Mouse (Mus musculus) right cerebral cortex, adult 18-20 months (tissue): Measurements from ENCODE around the gene Zswim4.

Source experiments
- DNase-seq: peaks from one replicate; pipeline ENCODE4 v3.0.0; 2022; ENCODE audit warnings: mixed read lengths

The Zswim4 gene

GRCm38 (mm10) chr8:84180530-84181190 lies 56.2 kb downstream of the Zswim4 start:
- DNase-seq: no peak

- no peak for DNase-seq
Observed at GRCm38 (mm10) chr8:84179946-84180345, 56.9 kb downstream of the Zswim4 start.

- DNase-seq: no peak
Observed at GRCm38 (mm10) chr8:84178592-84178991, 58.3 kb downstream of the Zswim4 start.

DNA sequence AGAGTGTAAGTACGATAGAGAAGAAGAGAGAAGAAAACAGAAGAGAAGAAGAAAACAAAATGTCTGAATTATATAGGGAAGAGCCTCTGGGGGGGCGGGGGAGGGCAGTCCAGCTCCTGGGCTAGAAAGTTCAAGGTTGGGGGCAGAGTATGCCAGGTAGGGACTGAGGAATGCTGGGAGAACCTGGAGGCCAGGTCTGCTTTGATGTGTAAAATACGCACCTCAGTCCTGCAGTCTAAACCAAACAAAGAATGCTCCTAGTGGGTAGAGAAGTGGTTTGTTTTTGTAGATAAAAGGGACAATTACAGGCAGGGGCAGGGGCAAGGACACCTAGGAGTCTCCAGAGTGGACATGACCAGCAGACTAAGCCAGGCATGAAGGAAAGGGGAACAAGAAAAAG lies 59.5 kb downstream of the Zswim4 start:
- DNase-seq: no peak

DNA sequence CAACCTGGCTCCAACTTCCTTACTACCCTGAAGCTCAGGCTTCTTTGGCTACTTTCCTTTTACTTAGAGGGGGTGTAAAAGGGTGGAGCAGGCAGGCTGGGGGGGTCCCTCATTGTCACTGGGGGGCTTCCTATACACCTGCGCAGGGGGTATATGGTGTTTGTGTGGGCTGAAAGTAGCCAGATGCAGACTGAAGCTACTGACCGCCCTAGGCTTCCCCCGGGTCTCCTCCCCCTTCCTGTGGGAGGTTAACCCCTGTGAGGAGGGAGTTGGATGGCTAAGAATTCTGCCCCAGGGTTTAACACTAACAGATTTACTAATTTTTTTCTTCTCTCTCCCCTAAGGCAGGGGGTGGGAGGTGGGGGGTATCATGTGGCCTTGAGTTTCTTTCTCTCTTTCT lies 60.3 kb downstream of the Zswim4 start:
- DNase-seq: no peak

DNA sequence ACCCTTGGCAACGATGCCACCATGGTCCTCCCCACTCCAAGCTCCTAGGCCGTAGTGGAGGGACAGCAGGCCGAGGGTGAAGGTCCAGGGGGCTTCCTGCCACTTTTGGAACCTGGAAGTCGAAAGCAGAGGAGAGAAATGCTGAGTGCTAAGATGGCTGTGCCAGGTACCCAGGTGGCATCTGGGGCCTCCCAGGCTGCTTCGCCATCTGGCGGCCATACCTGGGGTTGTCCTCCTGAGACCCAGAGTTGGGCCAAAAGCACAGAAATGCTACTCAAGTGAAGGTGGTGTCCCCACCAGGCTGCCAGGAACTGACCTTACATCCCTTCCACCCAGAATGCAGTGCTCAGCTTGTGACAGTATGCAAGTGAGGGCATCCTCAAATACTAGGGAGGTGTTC lies 63.0 kb downstream of the Zswim4 start:
- DNase-seq: no peak

GRCm38 (mm10) chr8:84170096-84170495 lies 66.8 kb downstream of the Zswim4 start:
- no peak for DNase-seq

- DNase-seq: no peak
Observed at GRCm38 (mm10) chr8:84167696-84168095, 69.2 kb downstream of the Zswim4 start.
